Mouse (Mus musculus) stomach, embryonic 14.5 days (tissue): ENCODE measurements around the gene Magoh. TPM values are rescaled to one million over a fixed set of nuclear protein-coding genes. Genes with fewer than 3 reads are reported as not detected.

Source experiments
- ATAC-seq: fragments of 200-750 bp; cut with Nextera tagmentation; 2 replicates; pipeline ENCODE4 v1.8.0; 2017; ENCODE audit warnings: low read depth, moderate TSS enrichment; ENCODE audit not compliant: insufficient number of reproducible peaks, insufficient read depth, low FRiP score
- H3K27ac ChIP-seq: fragments of 300-500 bp; sonication (generic); 2 replicates; pipeline ENCODE4 v1.5.1; 2014; ENCODE audit warnings: mild to moderate bottlenecking, low read length, moderate library complexity, mixed read lengths
- H3K27me3 ChIP-seq: fragments of 300-500 bp; sonication (generic); 2 replicates; pipeline ENCODE4 v1.6.1; 2014; ENCODE audit warnings: low read length, control low read depth, mixed read lengths; ENCODE audit not compliant: control insufficient read depth, insufficient read depth
- H3K36me3 ChIP-seq: fragments of 300-500 bp; sonication (generic); 2 replicates; pipeline ENCODE4 v1.6.1; 2014; ENCODE audit warnings: mild to moderate bottlenecking, control low read depth, low read length, moderate library complexity, mixed read lengths; ENCODE audit not compliant: control insufficient read depth, insufficient read depth
- H3K4me1 ChIP-seq: fragments of 300-500 bp; sonication (generic); 2 replicates; pipeline ENCODE4 v1.6.1; 2014; ENCODE audit warnings: low read length, control low read depth, mixed read lengths; ENCODE audit not compliant: control insufficient read depth, insufficient read depth
- H3K4me2 ChIP-seq: fragments of 300-500 bp; sonication (generic); replicated peaks from 2 replicates; pipeline ENCODE4 v1.6.1; 2014; ENCODE audit warnings: low read depth, low read length, control low read depth
- H3K4me3 ChIP-seq: fragments of 300-500 bp; sonication (generic); 2 replicates; pipeline ENCODE4 v1.5.1; 2014; ENCODE audit warnings: low read depth, low read length, control low read depth
- H3K9ac ChIP-seq: fragments of 300-500 bp; sonication (generic); replicated peaks from 2 replicates; pipeline ENCODE4 v1.6.1; 2014; ENCODE audit warnings: low read depth, mild to moderate bottlenecking, control low read depth, low read length, moderate library complexity, mixed read lengths
- H3K9me3 ChIP-seq: fragments of 300-500 bp; sonication (generic); 2 replicates; pipeline ENCODE4 v1.6.1; 2016; ENCODE audit warnings: low read depth, low read length, control low read depth; ENCODE audit not compliant: control insufficient read depth
- WGBS: fragments of 180-500 bp; shearing (Covaris S2); extraction: QIAGEN DNeasy Blood & Tissue Kit; methylation state at CpG from one replicate; pipeline ENCODE4 v1.1.7; 2014; 5-methylcytosine and 5-hydroxymethylcytosine counted together
- polyA plus RNA-seq: library from polyadenylated mRNA; unstranded; fragments of >200 nt; fragmentation: Nextera tagmentation; extraction: Ambion mirVana; gene quantifications from 2 replicates; pipeline ENCODE4 v1.2.1, GENCODE M21; 2014

Gene Magoh
- polyA plus RNA-seq, 1 experiment from 2014 or later = 195 TPM

DNA sequence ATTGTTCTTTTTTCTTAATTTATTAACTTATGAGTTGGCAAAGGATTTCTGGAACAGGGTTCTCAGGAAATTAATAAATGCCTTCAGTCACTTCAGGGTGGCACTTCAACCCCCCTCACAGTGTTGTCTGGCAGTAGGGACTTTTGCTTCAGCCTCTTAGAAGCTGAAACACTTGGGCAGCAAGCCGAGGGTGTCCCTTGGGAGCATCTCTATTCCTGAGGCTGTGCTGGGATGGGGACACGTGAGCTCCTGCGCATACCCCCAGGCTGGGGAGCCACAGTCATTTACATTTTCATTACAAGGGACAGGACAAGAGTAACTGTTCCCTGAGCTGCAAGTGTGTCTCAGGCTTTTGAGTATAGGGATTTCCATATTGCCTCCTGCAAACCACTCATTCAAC, 41.6 kb upstream of the Magoh start:
- no peak for ATAC-seq
- no peaks in the 10 kb centered on the region for H3K4me1 ChIP-seq
- no peak overlapping the region for H3K4me2 ChIP-seq
- WGBS = 85% methylated on average over 3 of the region's 3 CpGs
- H3K9ac ChIP-seq = no peak overlapping the region
- H3K27me3 ChIP-seq = no peaks in the 10 kb centered on the region
- H3K9me3 ChIP-seq = no peaks in the 10 kb centered on the region
- H3K27ac ChIP-seq = no peak overlapping the region
- no peaks in the 10 kb centered on the region for H3K36me3 ChIP-seq
- no peak overlapping the region for H3K4me3 ChIP-seq

DNA sequence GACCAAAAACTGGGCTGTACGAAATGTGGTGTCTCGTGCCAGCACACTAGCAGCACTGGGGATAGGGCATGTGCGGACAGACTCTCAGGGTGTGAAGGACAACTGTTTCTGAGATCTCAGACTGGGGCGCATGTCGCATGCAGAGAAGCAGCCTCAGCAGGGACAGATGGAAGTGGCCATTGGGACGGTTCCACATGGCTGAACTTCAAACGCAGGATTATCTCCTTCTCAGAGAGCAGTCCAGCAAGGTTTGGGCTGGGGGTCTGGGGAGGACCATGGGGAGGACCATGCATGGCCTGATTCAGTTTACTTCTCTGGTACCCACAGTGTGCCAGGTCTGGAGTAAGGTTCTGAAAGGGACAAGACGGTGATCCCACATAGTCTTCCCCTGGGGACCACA, 35.9 kb upstream of the Magoh start:
- ATAC-seq = no peak
- H3K9me3 ChIP-seq = no peaks in the 10 kb centered on the region
- H3K27ac ChIP-seq = no peak overlapping the region
- H3K4me2 ChIP-seq = no peak overlapping the region
- H3K9ac ChIP-seq = no peak overlapping the region
- no peaks in the 10 kb centered on the region for H3K4me1 ChIP-seq
- H3K4me3 ChIP-seq = no peak overlapping the region
- no peaks in the 10 kb centered on the region for H3K36me3 ChIP-seq
- 88% methylated on average over 8 of the region's 8 CpGs for WGBS
- peaks cover 5% of the 10 kb centered on the region for H3K27me3 ChIP-seq

DNA sequence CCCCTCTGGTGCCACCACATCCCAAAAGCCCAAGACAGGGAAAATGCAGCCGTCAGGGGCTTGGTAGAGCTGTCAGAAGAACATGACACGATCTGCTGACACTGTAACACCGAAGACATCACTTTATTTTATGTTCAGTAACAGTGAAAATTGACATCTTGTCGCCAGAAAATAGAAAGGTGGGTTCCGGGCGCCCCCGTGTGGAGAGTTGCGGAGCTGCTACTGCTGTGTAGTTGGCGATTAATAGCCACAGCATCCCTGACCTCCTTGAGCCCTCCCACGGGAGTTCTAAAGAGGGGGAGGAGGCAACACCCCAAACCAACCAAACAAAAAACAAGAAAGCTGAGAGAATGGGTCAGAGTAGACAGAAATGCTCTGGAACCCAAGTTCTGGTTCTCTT, 34.6 kb upstream of the Magoh start:
- 2% methylated on average over 10 of the region's 10 CpGs for WGBS
- H3K27me3 ChIP-seq = peaks cover 5% of the 10 kb centered on the region
- H3K9me3 ChIP-seq = no peaks in the 10 kb centered on the region
- H3K36me3 ChIP-seq = no peaks in the 10 kb centered on the region
- ATAC-seq = no peak
- no peaks in the 10 kb centered on the region for H3K4me1 ChIP-seq
- no peak overlapping the region for H3K4me2 ChIP-seq
- no peak overlapping the region for H3K9ac ChIP-seq
- no peak overlapping the region for H3K27ac ChIP-seq
- H3K4me3 ChIP-seq = no peak overlapping the region

DNA sequence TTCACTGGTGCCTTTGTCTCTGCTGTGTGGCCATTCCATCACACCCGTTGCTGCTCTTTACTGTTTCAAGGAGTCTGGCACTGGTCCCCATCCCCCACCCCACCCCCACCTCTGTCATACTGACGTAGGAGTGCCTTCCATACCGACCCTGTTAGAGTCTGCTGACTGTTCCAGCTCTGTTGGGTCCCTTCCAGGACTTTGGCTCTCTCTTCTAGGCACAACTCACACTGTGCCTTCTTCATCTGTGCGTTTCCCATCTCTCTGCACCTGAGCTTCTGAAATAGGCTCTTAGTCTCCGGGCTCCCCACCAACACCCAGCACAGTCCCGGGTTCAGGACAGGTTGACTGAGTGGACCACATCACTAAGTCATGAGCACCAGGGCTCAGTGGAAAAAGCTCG, 32.8 kb upstream of the Magoh start:
- Histone ChIP-seq H3K9me3 (no peaks in the 10 kb centered on the region), H3K27ac (no peak overlapping the region), H3K4me1 (no peaks in the 10 kb centered on the region), H3K4me3 (no peak overlapping the region), H3K27me3 (peaks cover 5% of the 10 kb centered on the region), H3K4me2 (no peak overlapping the region), H3K9ac (no peak overlapping the region), H3K36me3 (no peaks in the 10 kb centered on the region)
- 69% methylated on average over 7 of the region's 7 CpGs for WGBS
- ATAC-seq = no peak

DNA sequence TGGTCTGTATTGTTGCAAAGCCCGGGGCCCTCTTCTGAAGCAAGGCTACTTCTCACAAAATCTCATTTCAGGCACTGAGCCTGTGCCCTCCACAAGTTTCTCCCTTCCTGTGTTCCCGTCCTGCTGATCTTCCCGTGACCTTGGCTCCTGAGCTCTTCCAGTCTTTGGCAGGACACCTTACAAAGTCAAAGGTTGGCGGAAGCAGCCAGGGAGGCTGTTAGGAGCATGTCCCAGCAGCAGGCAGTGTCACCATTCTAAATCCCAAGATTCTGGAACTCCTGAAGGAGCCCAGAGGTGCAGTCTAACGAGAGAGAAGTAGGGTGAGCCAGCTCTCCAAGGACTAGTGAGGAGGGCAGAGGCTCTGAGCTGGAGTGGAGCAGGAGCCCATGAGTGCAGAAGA, 31.0 kb upstream of the Magoh start:
- H3K4me2 ChIP-seq = no peak overlapping the region
- peaks cover 5% of the 10 kb centered on the region for H3K27me3 ChIP-seq
- H3K9me3 ChIP-seq = no peaks in the 10 kb centered on the region
- no peaks in the 10 kb centered on the region for H3K4me1 ChIP-seq
- ATAC-seq = no peak
- H3K27ac ChIP-seq = no peak overlapping the region
- H3K4me3 ChIP-seq = no peak overlapping the region
- H3K9ac ChIP-seq = no peak overlapping the region
- 80% methylated on average over 5 of the region's 5 CpGs for WGBS
- no peaks in the 10 kb centered on the region for H3K36me3 ChIP-seq

DNA sequence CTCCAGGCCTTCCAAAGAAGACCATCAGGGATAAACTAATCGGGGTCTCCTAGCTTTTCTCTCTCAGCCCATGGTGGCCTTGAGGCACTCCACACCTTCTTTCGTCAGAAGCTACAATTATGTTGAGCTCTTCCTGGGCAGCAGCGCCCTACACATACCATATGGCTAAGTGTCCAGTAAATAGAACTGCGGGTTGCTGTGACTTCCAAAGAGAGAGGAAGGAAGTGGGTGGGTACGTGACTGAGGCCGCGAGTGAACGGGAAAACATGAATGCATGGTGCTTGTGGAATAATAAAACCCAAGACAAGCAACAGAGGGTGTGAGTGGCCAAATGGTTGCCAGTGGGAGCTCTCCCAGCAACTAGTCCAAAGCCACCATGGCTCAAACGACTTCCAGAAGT, 29.9 kb upstream of the Magoh start:
- Histone ChIP-seq H3K9ac (no peak overlapping the region), H3K36me3 (no peaks in the 10 kb centered on the region), H3K4me3 (no peak overlapping the region), H3K4me2 (no peak overlapping the region), H3K4me1 (no peaks in the 10 kb centered on the region), H3K27ac (no peak overlapping the region), H3K9me3 (no peaks in the 10 kb centered on the region), H3K27me3 (peaks cover 5% of the 10 kb centered on the region)
- ATAC-seq = no peak
- WGBS = 81% methylated on average over 9 of the region's 9 CpGs

DNA sequence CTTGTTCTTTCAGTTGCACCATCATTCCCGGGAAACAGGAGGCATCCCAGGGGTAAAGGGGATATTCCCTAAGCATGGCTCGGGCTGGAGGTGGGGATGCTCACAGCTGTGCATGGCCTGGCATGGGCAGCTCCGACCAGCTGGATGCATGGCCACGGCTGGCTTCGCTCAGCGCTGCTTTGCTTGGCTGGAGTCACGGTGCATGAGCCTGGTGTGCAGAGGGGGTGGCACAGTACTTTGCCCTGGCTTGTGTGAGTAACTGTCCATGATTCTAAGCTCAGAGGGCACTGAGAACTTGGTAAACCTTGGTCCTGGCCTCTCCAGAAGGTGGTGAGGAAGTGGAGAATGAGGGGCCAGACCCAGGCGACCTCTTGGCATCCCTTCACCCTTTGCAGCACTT, 29.5 kb upstream of the Magoh start:
- WGBS = 91% methylated on average over 8 of the region's 8 CpGs
- no peaks in the 10 kb centered on the region for H3K36me3 ChIP-seq
- no peak for ATAC-seq
- H3K4me3 ChIP-seq = no peak overlapping the region
- H3K9me3 ChIP-seq = no peaks in the 10 kb centered on the region
- no peak overlapping the region for H3K4me2 ChIP-seq
- no peaks in the 10 kb centered on the region for H3K4me1 ChIP-seq
- H3K9ac ChIP-seq = no peak overlapping the region
- no peak overlapping the region for H3K27ac ChIP-seq
- H3K27me3 ChIP-seq = peaks cover 5% of the 10 kb centered on the region

DNA sequence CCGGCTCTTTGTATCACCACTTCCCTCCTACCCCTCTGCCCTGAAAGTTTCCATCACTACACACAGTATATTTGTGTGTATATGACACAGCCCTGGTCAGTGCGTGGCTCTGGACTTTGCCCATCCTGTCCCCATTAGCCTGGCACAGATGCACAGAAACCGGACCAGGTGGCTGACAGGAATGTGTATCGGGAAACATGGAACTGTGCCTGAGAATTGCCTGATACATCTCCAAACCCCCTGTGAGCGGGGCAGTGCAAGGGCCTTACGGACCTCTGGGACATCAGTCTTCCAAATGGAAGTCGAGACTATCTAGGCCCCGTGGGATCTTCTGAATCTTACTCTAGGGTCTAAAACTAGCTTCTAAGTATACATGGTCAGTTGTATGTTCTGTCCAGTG, 26.2 kb upstream of the Magoh start:
- WGBS = 92% methylated on average over 8 of the region's 8 CpGs
- H3K27me3 ChIP-seq = no peaks in the 10 kb centered on the region
- no peaks in the 10 kb centered on the region for H3K4me1 ChIP-seq
- no peak for ATAC-seq
- H3K9ac ChIP-seq = no peak overlapping the region
- no peaks in the 10 kb centered on the region for H3K36me3 ChIP-seq
- no peak overlapping the region for H3K27ac ChIP-seq
- H3K9me3 ChIP-seq = no peaks in the 10 kb centered on the region
- H3K4me2 ChIP-seq = no peak overlapping the region
- no peak overlapping the region for H3K4me3 ChIP-seq

DNA sequence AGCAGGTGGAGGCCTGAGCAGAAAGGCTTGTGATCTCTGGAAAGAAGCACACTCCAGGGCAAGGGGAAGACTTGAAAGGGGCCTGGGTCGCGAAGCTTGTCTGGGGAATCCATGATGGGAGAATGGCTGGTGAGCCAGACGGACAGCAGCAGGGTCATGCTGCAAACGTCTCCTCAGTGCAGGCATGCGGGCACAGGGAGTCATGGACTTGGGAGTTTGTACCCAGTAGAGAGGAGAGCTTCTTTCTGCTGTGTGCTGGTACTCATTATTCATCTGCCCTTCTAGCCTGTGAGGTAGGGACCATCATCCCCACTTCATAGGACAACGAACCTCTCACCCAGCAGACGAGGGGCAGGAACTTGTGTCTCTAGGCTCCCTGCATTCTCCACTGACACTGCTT, 25.7 kb upstream of the Magoh start:
- no peak for ATAC-seq
- H3K9ac ChIP-seq = no peak overlapping the region
- no peak overlapping the region for H3K27ac ChIP-seq
- no peaks in the 10 kb centered on the region for H3K9me3 ChIP-seq
- H3K4me1 ChIP-seq = no peaks in the 10 kb centered on the region
- H3K36me3 ChIP-seq = no peaks in the 10 kb centered on the region
- no peaks in the 10 kb centered on the region for H3K27me3 ChIP-seq
- H3K4me2 ChIP-seq = no peak overlapping the region
- H3K4me3 ChIP-seq = no peak overlapping the region
- 83% methylated on average over 7 of the region's 7 CpGs for WGBS
